Mouse (Mus musculus): Measurements from ENCODE around the gene Clk1. TPM values are rescaled to one million over a fixed set of nuclear protein-coding genes. Genes with fewer than 3 reads are reported as not detected.

The Clk1 gene
- polyA plus RNA-seq, 1 experiment from 2014 or later = 160 TPM

DNA sequence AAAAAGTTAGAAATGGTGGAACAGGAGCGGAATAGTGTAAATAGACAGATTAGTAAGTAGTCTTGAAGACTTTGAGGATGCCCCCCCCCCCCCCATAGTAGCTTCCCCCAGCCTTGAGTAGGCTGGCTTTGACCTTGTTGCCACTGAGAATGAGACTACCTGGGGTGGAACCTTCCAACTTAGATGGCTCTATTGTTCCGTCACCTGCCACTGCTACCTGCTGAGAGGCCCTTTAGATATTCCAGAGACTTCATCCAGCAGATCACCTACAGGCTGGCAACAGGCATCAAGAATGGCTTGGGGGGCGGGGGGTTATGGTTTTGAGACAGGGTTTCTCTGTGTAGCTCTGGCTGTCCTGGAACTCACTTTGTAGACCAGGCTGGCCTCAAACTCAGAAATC is 685 bp upstream of the Clk1 start:
- H3K9me3 ChIP-seq = no peaks in the 10 kb centered on the region
- peaks cover 25% of the 10 kb centered on the region for H3K36me3 ChIP-seq (replicated peaks)
- H3K4me3 ChIP-seq = peak overlapping the region; percentile 100; the same call in 1 of the 2 replicates
- H3K27ac ChIP-seq (replicated peaks) = no peak overlapping the region
- no peaks in the 10 kb centered on the region for H3K27me3 ChIP-seq (replicated peaks; ENCODE audit: low read depth, poor library complexity, severe bottlenecking)
- peaks cover 17% of the 10 kb centered on the region for H3K4me1 ChIP-seq
- 81% methylated on average over 3 of the region's 3 CpGs for WGBS
- no peak for DNase-seq (ENCODE audit: low spot score)

DNA sequence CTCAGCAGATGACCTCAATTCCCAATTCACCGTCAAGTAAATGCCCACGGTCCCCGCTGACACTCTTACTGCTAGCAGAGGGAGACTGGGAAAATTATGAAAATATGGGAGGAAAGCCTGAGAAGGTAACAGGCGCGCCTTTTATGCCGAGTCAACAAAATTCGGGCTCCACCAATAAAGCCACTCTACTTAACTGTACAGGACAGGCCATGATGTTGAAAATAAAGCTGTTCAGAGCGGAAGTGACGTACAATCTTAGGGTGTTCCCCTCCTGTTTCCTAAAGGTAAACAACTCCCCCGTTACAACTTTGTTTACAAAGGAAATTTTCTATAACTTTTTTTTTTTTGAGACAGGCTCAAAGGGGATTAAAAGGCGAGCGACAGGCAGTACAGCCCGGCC is 987 bp downstream of the Clk1 start:
- Histone ChIP-seq H3K36me3 (replicated peaks) (peaks cover 41% of the 10 kb centered on the region), H3K4me3 (peak overlapping the region; percentile 100), H3K9me3 (no peaks in the 10 kb centered on the region), H3K27ac (replicated peaks) (peak overlapping the region; percentile 100), H3K4me1 (peaks cover 17% of the 10 kb centered on the region), H3K27me3 (replicated peaks; ENCODE audit: low read depth, poor library complexity, severe bottlenecking) (no peaks in the 10 kb centered on the region)
- 15% methylated on average over 13 of the region's 13 CpGs for WGBS
- peak; percentile 40 for DNase-seq (ENCODE audit: low spot score)

DNA sequence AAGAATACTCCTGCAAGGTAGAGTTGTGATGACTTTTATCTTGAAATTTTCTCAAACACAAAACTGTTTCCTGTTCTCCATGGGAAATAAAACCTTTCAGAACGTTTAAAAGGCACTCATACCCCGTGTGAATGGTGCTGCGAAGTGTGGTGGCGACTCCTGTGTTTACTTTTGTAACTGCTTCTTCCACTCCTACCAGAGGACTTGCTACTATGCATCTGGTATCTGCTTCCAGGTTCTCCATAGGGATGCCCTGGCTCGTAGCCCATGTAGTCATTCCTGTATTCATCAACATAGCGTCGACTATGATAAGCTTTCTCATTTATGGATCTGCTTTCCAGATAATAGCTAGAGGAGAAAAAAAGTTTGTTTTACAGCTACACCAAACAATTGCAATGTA is 2.9 kb downstream of the Clk1 start:
- Histone ChIP-seq H3K4me3 (no peak overlapping the region), H3K9me3 (no peaks in the 10 kb centered on the region), H3K27me3 (replicated peaks; ENCODE audit: low read depth, poor library complexity, severe bottlenecking) (no peaks in the 10 kb centered on the region), H3K36me3 (replicated peaks) (peaks cover 60% of the 10 kb centered on the region), H3K4me1 (peaks cover 17% of the 10 kb centered on the region), H3K27ac (replicated peaks) (no peak overlapping the region)
- DNase-seq (ENCODE audit: low spot score) = no peak
- WGBS = 83% methylated on average over 7 of the region's 7 CpGs

DNA sequence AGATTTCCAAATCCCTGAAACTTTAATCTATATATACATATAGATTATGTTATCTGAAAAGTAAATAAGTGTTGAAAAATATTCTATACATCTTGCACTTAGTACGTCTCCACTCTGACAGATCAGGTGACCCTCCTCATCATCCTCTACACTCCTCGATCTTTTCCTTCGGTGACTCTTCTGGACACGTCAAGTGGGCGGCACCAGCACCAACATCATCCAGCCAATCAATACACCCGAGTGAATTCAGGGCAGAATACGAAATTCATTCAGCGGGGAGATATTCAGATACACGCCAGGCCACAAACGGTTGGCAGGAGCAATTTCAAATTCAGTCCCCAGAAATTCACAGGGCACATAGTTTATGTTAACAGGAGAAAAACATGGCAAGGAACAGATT is 3.8 kb downstream of the Clk1 start:
- no peak for DNase-seq (ENCODE audit: low spot score)
- Histone ChIP-seq H3K4me1 (peaks cover 17% of the 10 kb centered on the region), H3K27me3 (replicated peaks; ENCODE audit: low read depth, poor library complexity, severe bottlenecking) (no peaks in the 10 kb centered on the region), H3K4me3 (no peak overlapping the region), H3K9me3 (no peaks in the 10 kb centered on the region), H3K36me3 (replicated peaks) (peaks cover 69% of the 10 kb centered on the region), H3K27ac (replicated peaks) (no peak overlapping the region)
- 91% methylated on average over 10 of the region's 10 CpGs for WGBS

DNA sequence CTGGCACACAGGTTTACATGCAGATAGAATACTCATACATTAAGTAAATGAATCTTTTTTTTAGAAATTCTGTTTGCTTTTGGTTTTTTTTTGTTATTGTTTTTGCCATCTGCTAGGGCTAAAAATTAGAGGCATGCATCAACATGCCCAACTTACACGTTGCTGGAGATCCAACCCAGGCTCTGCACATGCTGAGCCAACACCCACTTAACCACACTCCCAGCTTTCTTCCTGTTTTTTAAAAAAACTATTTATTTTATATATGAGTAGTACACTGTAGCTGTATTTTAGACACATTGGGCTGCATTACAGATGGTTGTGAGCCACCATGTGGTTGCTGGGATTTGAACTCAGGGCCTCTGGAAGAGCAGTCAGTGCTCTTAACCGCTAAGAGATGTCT is 7.8 kb downstream of the Clk1 start:
- 95% methylated on average over 2 of the region's 2 CpGs for WGBS
- Histone ChIP-seq H3K4me1 (peaks cover 3% of the 10 kb centered on the region; the same call in 1 of the 2 replicates), H3K36me3 (replicated peaks) (peaks cover 99% of the 10 kb centered on the region), H3K9me3 (no peaks in the 10 kb centered on the region), H3K4me3 (no peak overlapping the region), H3K27me3 (replicated peaks; ENCODE audit: low read depth, poor library complexity, severe bottlenecking) (no peaks in the 10 kb centered on the region), H3K27ac (replicated peaks) (no peak overlapping the region)
- DNase-seq (ENCODE audit: low spot score) = no peak

DNA sequence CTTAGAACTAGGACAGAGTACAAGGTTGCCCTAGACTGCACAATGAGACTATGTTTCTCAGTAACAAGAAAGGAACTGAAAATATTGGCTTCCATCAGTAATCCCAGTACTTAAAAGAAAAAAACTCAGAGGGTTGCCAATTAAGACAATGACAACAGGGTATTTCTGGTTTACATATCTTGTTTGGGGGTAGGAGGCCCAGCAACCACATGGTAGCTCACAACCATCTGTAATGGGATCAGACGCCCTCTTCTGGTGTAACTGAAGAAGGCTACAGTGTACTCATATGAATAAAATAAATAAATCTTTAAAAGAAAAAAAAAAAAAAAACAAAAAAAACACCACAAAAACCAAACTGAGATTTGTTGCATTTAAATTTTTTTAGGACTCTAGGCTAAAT is 8.4 kb downstream of the Clk1 start:
- 28% methylated on average over 1 of the region's 1 CpGs for WGBS
- Histone ChIP-seq H3K4me3 (no peak overlapping the region), H3K9me3 (no peaks in the 10 kb centered on the region), H3K36me3 (replicated peaks) (peaks cover 99% of the 10 kb centered on the region), H3K27ac (replicated peaks) (no peak overlapping the region), H3K27me3 (replicated peaks; ENCODE audit: low read depth, poor library complexity, severe bottlenecking) (no peaks in the 10 kb centered on the region), H3K4me1 (no peaks in the 10 kb centered on the region)
- no peak for DNase-seq (ENCODE audit: low spot score)

DNA sequence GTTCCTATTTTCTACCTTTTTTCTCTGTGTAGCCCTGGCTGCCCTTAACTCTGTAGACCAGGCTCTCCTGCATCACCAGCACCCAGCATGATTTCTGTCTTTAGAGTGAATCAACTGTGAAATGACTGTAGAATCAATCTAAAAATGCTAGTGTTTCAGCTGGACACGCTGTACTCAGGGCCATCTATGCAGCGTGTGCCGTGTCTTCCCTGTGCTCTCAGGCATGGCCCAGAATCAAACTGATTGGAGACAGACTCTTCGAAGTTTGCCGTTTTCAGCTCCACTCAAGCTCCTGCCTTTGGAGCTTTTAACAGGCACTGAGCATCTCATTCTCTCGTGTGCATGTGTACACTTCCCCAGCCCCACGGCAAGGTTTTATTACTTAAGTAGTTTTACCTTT is 13.1 kb downstream of the Clk1 start:
- no peaks in the 10 kb centered on the region for H3K9me3 ChIP-seq
- H3K27me3 ChIP-seq (replicated peaks; ENCODE audit: low read depth, poor library complexity, severe bottlenecking) = no peaks in the 10 kb centered on the region
- 91% methylated on average over 7 of the region's 7 CpGs for WGBS
- peaks cover 88% of the 10 kb centered on the region for H3K36me3 ChIP-seq (replicated peaks)
- H3K4me1 ChIP-seq = no peaks in the 10 kb centered on the region
- DNase-seq (ENCODE audit: low spot score) = no peak
- no peak overlapping the region for H3K4me3 ChIP-seq
- H3K27ac ChIP-seq (replicated peaks) = no peak overlapping the region

DNA sequence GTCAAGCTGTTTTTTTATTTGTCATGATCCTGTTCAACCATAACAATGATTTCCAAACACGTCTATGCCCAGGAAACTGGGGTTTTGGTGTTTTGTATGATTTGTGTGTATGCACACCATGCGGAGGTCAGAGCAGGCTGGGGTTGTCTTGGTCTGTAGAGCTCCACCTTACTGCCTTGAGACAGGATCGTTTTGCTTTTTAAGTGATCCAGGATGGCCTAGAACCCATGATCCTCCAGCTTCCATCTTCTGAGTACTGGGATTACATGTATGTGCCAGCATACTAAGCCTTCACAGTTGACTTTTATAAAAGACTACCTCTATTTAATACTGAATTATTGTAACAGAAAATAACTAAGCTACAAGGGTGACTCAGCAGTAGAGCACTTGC is 13.7 kb downstream of the Clk1 start:
- no peak overlapping the region for H3K4me3 ChIP-seq
- no peaks in the 10 kb centered on the region for H3K9me3 ChIP-seq
- H3K27me3 ChIP-seq (replicated peaks; ENCODE audit: low read depth, poor library complexity, severe bottlenecking) = no peaks in the 10 kb centered on the region
- 88% methylated on average over 3 of the region's 3 CpGs for WGBS
- no peaks in the 10 kb centered on the region for H3K4me1 ChIP-seq
- DNase-seq (ENCODE audit: low spot score) = no peak
- peaks cover 88% of the 10 kb centered on the region for H3K36me3 ChIP-seq (replicated peaks)
- no peak overlapping the region for H3K27ac ChIP-seq (replicated peaks)

DNA sequence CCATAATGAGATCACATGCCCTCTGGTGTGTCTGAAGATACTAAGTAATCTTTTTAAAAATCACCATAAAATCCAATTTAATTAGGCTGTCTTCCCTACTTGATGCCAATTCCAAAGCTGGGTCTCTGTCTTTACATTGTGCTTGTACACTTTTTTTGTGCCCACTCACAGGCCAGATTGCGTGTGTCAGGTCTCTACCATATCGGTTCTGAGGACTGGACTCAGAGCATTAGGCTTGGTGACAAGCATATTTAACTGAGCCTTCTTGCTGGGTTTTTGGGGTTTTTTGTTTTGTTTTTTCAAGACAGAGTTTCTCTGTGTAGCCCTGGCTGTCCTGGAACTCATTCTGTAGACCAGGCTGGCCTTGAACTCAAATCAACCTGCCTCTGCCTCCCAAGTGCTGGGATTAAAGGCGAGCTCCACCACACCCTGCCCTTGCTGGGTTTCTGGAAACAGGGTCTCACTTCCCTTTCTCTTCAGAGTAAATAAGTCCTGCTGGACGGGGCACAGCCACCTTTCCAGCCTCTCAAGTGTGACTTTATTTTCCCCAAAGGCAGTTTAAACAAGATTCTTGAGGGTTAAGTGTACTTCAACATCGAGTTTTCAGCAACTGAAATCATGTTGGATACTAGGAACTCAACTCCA is 14.2 kb downstream of the Clk1 start:
- WGBS = 84% methylated on average over 5 of the region's 5 CpGs
- no peak overlapping the region for H3K4me3 ChIP-seq
- no peaks in the 10 kb centered on the region for H3K4me1 ChIP-seq
- H3K27me3 ChIP-seq (replicated peaks; ENCODE audit: low read depth, poor library complexity, severe bottlenecking) = no peaks in the 10 kb centered on the region
- H3K27ac ChIP-seq (replicated peaks) = no peak overlapping the region
- H3K9me3 ChIP-seq = no peaks in the 10 kb centered on the region
- H3K36me3 ChIP-seq (replicated peaks) = peaks cover 88% of the 10 kb centered on the region
- no peak for DNase-seq (ENCODE audit: low spot score)

DNA sequence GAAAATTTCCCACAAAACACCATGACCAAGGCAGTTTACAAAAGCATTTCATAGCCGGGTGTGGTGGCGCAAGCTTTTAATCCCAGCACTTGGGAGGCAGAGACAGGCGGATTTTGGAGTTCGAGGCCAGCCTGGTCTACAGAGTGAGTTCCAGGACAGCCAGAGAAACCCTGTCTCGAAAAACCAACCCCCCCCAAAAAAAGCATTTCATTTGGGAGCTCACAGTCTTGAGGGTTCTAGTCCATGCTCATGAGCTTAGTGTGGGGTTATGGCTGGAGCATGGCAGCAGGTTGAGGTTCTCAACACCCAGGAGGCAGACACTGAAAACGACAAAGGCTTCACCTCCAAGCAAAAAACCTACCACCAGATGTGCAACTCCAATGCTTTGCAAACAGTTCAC is 15.7 kb downstream of the Clk1 start:
- Histone ChIP-seq H3K27me3 (replicated peaks; ENCODE audit: low read depth, poor library complexity, severe bottlenecking) (no peaks in the 10 kb centered on the region), H3K4me3 (no peak overlapping the region), H3K9me3 (no peaks in the 10 kb centered on the region), H3K36me3 (replicated peaks) (peaks cover 88% of the 10 kb centered on the region), H3K27ac (replicated peaks) (no peak overlapping the region), H3K4me1 (no peaks in the 10 kb centered on the region)
- DNase-seq (ENCODE audit: low spot score) = no peak
- WGBS = 79% methylated on average over 6 of the region's 6 CpGs

DNA sequence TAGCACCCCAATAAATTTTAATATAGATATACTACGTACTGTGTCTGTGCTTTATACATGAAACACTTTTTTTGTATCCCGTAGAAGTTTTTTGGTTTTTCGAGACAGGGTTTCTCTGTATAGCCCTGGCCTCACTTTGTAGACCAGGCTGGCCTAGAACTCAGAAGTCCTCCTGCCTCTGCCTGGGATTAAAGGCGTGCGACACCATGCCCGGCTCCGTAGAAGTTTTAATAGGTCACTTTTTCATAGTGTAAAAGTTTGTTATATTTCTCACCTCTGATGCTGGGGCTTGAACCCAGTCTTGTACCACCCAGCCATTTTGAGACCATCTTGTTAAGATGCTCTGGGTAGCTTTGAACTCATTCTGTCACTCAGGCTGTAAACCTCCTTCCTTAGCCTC is 16.5 kb downstream of the Clk1 start:
- H3K27ac ChIP-seq (replicated peaks) = no peak overlapping the region
- H3K9me3 ChIP-seq = no peaks in the 10 kb centered on the region
- WGBS = 96% methylated on average over 7 of the region's 7 CpGs
- H3K4me1 ChIP-seq = no peaks in the 10 kb centered on the region
- H3K27me3 ChIP-seq (replicated peaks; ENCODE audit: low read depth, poor library complexity, severe bottlenecking) = no peaks in the 10 kb centered on the region
- DNase-seq (ENCODE audit: low spot score) = no peak
- H3K4me3 ChIP-seq = no peak overlapping the region
- H3K36me3 ChIP-seq (replicated peaks) = peaks cover 88% of the 10 kb centered on the region

DNA sequence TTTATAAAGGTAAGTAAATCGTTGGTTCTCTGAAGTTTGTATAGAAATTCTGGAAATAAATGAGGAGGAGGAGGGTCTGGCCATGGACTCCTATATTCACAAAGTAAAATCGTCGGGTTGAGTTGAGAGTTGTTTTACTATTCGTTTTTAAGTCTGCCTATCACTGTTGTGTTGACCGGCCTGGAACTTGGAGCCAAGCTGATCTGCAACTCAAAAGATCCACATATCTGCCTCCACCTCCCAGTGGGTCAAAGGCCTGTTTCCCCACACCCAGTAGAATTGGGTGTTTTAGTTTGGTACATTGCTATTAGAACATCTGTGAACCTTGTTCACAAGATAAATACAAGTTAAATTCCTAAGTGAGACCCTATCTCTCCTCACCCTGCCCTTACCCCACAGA is 20.1 kb downstream of the Clk1 start:
- Histone ChIP-seq H3K4me3 (no peak overlapping the region), H3K27me3 (replicated peaks; ENCODE audit: low read depth, poor library complexity, severe bottlenecking) (no peaks in the 10 kb centered on the region), H3K9me3 (no peaks in the 10 kb centered on the region), H3K4me1 (no peaks in the 10 kb centered on the region), H3K36me3 (replicated peaks) (peaks cover 93% of the 10 kb centered on the region), H3K27ac (replicated peaks) (no peak overlapping the region)
- no peak for DNase-seq (ENCODE audit: low spot score)
- WGBS = 96% methylated on average over 5 of the region's 5 CpGs

DNA sequence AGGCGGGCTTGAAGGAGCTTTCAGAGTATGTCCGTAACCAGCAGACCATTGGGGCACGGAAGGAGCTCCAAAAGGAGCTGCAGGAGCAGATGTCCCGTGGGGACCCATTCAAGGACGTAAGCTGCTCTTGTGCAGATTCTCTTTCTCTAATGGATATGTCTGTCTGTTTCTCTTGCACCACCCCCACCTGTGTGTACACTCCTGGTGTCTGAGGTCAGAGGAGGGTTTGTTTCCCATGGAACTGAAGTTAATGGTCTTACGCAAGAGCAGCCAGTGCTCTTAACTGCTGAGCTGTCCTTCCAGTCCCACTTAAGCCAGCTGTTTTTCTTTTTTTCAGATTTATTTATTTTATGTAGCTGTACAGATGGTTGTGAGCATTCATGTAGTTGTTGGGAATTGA is 22.5 kb downstream of the Clk1 start:
- peaks cover 97% of the 10 kb centered on the region for H3K36me3 ChIP-seq (replicated peaks)
- H3K4me3 ChIP-seq = no peak overlapping the region
- no peaks in the 10 kb centered on the region for H3K27me3 ChIP-seq (replicated peaks; ENCODE audit: low read depth, poor library complexity, severe bottlenecking)
- no peaks in the 10 kb centered on the region for H3K9me3 ChIP-seq
- H3K4me1 ChIP-seq = no peaks in the 10 kb centered on the region
- 91% methylated on average over 6 of the region's 6 CpGs for WGBS
- no peak overlapping the region for H3K27ac ChIP-seq (replicated peaks)
- DNase-seq (ENCODE audit: low spot score) = no peak
